Mouse (Mus musculus) kidney, postnatal 0 days (tissue): ENCODE measurements around the gene Tmc3. TPM values are rescaled to one million over a fixed set of nuclear protein-coding genes. Genes with fewer than 3 reads are reported as not detected.

Source experiments
- ATAC-seq: fragments of 200-750 bp; cut with Nextera tagmentation; replicated peaks from 2 replicates; pipeline ENCODE4 v1.8.0; 2017; ENCODE audit warnings: low read depth, moderate number of reproducible peaks, moderate TSS enrichment, moderate library complexity; ENCODE audit not compliant: low FRiP score
- DNase-seq: peaks from one replicate; pipeline ENCODE4 v3.0.0-alpha.2; 2016; ENCODE audit warnings: low spot score
- H3K27ac ChIP-seq: fragments of 300-500 bp; sonication (generic); 2 replicates; pipeline ENCODE4 v1.5.1; 2014; ENCODE audit warnings: mild to moderate bottlenecking
- H3K27me3 ChIP-seq: fragments of 300-500 bp; sonication (generic); 2 replicates; pipeline ENCODE4 v1.6.1; 2014; ENCODE audit warnings: low read length, mixed read lengths; ENCODE audit not compliant: insufficient read depth
- H3K36me3 ChIP-seq: fragments of 300-500 bp; sonication (generic); 2 replicates; pipeline ENCODE4 v1.6.1; 2014; ENCODE audit warnings: low read length, mixed read lengths; ENCODE audit not compliant: insufficient read depth
- H3K4me1 ChIP-seq: fragments of 300-500 bp; sonication (generic); replicated peaks from 2 replicates; pipeline ENCODE4 v1.6.1; 2014; ENCODE audit warnings: antibody characterized with exemption, low read length, mixed read lengths; ENCODE audit not compliant: insufficient read depth
- H3K4me2 ChIP-seq: fragments of 300-500 bp; sonication (generic); 2 replicates; pipeline ENCODE4 v1.6.1; 2014; ENCODE audit warnings: mild to moderate bottlenecking, low read length, moderate library complexity, mixed read lengths
- H3K4me3 ChIP-seq: fragments of 300-500 bp; sonication (generic); replicated peaks from 2 replicates; pipeline ENCODE4 v1.5.1; 2014; ENCODE audit warnings: low read depth, low read length
- H3K9ac ChIP-seq: fragments of 300-500 bp; sonication (generic); 2 replicates; pipeline ENCODE4 v1.6.1; 2014; ENCODE audit warnings: low read depth, low read length
- H3K9me3 ChIP-seq: fragments of 300-500 bp; sonication (generic); replicated peaks from 2 replicates; pipeline ENCODE4 v1.6.1; 2016; ENCODE audit warnings: low read length, inconsistent platforms, mixed read lengths
- CTCF ChIP-seq: IDR thresholded peaks from 2 replicates; pipeline ENCODE4 v1.5.1; 2016; ENCODE audit warnings: antibody characterized with exemption, low read depth, mild to moderate bottlenecking, moderate library complexity
- WGBS: fragments of 180-500 bp; shearing (Covaris S2); extraction: QIAGEN DNeasy Blood & Tissue Kit; methylation state at CpG from one replicate; pipeline ENCODE4 v1.1.7; 2014; 5-methylcytosine and 5-hydroxymethylcytosine counted together
- polyA plus RNA-seq: library from polyadenylated mRNA; unstranded; fragments of >200 nt; fragmentation: Nextera tagmentation; extraction: Ambion mirVana; gene quantifications from 2 replicates; pipeline ENCODE4 v1.2.1, GENCODE M21; 2015

The Tmc3 gene
- polyA plus RNA-seq, 1 experiment from 2014 or later = 1.9 TPM

DNA sequence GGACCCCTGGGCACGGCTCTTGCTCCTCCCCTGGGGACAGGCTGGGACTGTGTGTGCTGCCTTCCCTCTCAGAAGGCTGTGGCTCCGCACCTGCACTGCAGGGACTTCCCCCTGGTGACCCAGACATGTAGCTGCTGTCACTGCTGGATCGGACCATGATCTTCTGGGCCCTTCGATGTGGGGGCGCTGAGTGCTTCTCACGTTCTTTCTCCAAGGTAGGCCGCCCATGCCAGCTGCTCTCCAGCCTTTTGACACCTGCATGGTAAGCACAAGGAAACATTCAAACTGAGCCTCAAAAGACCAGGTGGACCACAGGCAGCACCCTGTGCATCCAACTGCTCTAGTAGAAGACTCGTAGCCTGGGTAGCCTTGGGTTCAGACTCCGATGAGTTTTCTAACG, 76.3 kb downstream of the Tmc3 start:
- Histone ChIP-seq H3K4me2 (no peak overlapping the region), H3K27ac (no peak overlapping the region), H3K4me1 (no peaks in the 10 kb centered on the region), H3K9me3 (no peaks in the 10 kb centered on the region), H3K4me3 (no peak overlapping the region), H3K36me3 (no peaks in the 10 kb centered on the region), H3K9ac (no peak overlapping the region), H3K27me3 (no peaks in the 10 kb centered on the region)
- TF ChIP-seq CTCF = no peak
- 92% methylated on average over 10 of the region's 10 CpGs for WGBS
- DNase-seq (no peak), ATAC-seq (no peak)

DNA sequence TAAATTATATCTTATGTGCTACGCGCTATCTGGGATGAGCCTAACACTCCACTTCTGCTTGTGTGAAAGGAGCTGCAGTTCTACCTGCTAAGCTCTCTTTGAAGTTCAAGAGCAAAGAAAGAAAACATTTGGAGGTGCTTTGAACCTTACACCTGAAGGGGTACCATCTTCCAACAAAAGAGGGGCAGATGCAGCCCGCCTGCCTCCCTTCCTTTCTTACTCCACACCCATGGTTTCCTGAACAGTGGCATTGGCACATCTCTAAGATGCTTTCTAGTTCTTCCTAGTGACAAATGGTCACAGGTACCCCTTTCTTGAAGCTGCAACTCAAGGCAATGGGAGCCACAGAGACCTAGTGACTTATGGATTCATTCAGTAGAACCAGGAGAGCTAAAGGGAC, 77.0 kb downstream of the Tmc3 start:
- WGBS = 88% methylated on average over 3 of the region's 3 CpGs
- H3K27ac ChIP-seq = no peak overlapping the region

DNA sequence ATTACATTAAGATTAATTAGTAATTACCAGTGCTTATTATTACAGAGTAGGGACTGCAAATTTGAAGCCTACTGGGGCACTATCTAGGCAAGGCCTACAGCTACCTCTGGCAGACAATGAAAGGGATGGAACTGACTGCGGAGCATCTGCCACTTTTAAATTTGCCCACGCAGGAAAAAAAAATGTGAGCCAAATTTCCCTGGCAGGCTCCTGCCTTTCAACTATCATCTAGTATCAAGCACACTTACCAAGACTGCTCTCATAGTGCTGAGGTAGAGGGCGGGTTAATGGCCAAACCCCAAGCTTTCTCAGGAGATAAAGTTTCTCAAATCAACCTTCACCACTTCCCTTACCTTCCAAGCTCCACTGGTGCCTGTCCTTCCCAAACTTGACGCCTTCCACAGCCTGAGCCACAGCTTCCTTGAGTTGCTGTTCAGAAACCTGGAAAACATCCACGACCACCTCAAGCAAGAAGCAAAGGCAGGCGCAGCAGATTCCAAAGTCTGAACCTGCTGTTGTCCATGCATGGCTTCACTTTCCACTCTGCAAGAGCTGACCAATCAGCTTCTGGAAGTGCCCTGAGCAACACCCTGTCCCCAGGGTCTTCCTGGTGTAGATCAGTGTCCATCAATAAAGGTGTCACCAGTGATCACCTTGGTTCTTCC, 78.1 kb downstream of the Tmc3 start:
- Histone ChIP-seq H3K9me3 (no peaks in the 10 kb centered on the region), H3K36me3 (no peaks in the 10 kb centered on the region), H3K4me1 (no peaks in the 10 kb centered on the region), H3K9ac (no peak overlapping the region), H3K4me3 (no peak overlapping the region), H3K4me2 (no peak overlapping the region), H3K27me3 (no peaks in the 10 kb centered on the region), H3K27ac (no peak overlapping the region)
- TF ChIP-seq CTCF = no peak
- DNase-seq (no peak), ATAC-seq (0 out of 2 replicates have a peak, but pooled peaks have one; percentile 41)
- WGBS = 77% methylated on average over 6 of the region's 6 CpGs

More for the DNA sequence above, 77.0 kb downstream of the Tmc3 start:
- Histone ChIP-seq H3K27me3 (no peaks in the 10 kb centered on the region), H3K36me3 (no peaks in the 10 kb centered on the region), H3K9me3 (no peaks in the 10 kb centered on the region), H3K4me2 (no peak overlapping the region), H3K9ac (no peak overlapping the region), H3K4me1 (no peaks in the 10 kb centered on the region), H3K4me3 (no peak overlapping the region)
- no peak for ATAC-seq
- no peak for TF ChIP-seq CTCF
- DNase-seq = no peak

DNA sequence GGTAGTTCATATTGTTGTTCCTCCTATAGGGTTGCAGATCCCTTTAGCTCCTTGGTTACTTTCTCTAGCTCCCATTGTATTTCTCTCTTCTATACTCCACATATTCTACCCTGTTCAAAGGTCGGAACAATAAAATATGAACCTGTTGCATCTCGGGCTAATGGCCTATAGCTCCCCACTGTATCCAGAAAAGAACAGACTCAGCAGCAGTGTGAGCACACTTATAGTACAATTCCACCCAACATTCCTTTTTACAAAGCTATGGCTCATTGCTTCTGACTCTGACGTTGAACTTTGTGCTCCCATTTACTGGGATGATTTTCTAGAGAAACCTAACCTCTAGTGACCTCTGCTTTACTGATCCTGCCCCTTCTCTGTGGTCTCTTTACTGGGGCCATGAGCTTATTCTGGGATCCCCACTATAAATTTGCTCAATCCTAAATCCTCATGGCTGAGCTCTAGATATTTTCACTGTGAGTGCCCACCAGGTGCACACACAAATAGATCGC, 81.4 kb downstream of the Tmc3 start:
- Histone ChIP-seq H3K9ac (no peak overlapping the region), H3K4me1 (no peaks in the 10 kb centered on the region), H3K4me2 (no peak overlapping the region), H3K9me3 (no peaks in the 10 kb centered on the region), H3K27me3 (no peaks in the 10 kb centered on the region), H3K4me3 (no peak overlapping the region), H3K27ac (no peak overlapping the region), H3K36me3 (no peaks in the 10 kb centered on the region)
- peak; percentile 24 for DNase-seq
- no peak for TF ChIP-seq CTCF
- 0 out of 2 replicates have a peak, but pooled peaks have one; percentile 52 for ATAC-seq
- 66% methylated on average over 4 of the region's 4 CpGs for WGBS

DNA sequence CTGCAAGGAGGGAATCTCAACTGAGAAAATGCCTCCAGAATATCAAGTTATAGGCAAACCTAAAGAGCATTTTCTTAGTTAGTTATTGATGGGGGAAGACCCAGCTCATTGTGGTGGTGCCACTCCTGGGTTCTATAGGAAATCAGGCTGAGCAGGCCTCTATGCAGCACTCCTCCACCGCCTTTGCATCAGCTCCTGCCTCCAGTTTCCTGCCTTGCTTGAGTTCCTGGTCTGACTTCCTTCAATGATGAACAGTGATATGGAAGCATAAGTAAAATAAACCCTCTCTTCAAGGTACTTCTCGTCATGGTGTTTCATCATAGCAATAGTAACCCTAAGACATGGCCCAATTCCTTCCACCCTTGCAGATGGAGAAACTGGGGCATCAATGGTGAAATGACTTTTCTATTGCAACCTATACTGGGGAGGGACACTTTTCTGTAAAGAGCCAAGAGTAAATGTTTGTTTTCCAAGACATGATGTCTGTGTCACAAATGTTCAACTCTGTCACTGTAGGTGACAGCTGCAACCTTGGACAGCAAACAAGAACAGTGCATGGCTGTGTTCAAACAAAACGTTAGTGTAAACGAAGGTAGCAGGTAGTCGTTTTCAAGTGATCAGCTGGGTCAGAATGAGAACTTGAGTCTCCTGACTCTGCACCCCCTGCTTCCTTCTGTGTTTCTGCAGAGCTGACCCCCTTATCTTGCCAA, 83.4 kb downstream of the Tmc3 start:
- Histone ChIP-seq H3K36me3 (no peaks in the 10 kb centered on the region), H3K27ac (no peak overlapping the region), H3K9ac (no peak overlapping the region), H3K4me1 (no peaks in the 10 kb centered on the region), H3K27me3 (no peaks in the 10 kb centered on the region), H3K4me3 (no peak overlapping the region), H3K4me2 (no peak overlapping the region), H3K9me3 (no peaks in the 10 kb centered on the region)
- no peak for TF ChIP-seq CTCF
- DNase-seq (no peak), ATAC-seq (no peak)
- WGBS = 80% methylated on average over 5 of the region's 5 CpGs

DNA sequence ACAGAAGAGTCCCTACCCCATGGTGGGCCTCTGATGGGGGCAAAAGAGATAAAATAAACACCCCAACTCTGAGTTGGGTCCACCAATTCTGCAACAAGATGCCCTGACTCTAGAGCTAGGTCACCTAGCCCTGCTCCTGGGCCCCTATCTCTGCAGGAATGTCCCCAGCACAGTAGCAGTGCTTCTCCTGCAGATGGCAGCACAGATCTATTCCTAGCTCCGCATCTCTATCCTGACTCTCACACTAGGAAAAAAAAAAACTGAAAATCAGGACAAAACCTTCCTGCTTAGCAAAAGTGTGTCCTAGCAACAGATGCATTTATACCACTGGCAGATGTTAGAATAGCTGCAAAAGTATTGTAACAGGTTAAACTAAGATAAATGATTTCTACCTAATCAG, 84.0 kb downstream of the Tmc3 start:
- TF ChIP-seq CTCF = peak; percentile 82
- H3K27ac ChIP-seq = no peak overlapping the region
- H3K4me1 ChIP-seq = no peaks in the 10 kb centered on the region
- no peaks in the 10 kb centered on the region for H3K9me3 ChIP-seq
- H3K27me3 ChIP-seq = no peaks in the 10 kb centered on the region
- no peak overlapping the region for H3K4me3 ChIP-seq
- ATAC-seq = no peak
- peak; percentile 79 for DNase-seq
- H3K9ac ChIP-seq = no peak overlapping the region
- H3K36me3 ChIP-seq = no peaks in the 10 kb centered on the region
- WGBS = 14% methylated on average over 1 of the region's 1 CpGs
- no peak overlapping the region for H3K4me2 ChIP-seq
